Mouse (Mus musculus): ENCODE measurements around the gene Limd2.

DNA sequence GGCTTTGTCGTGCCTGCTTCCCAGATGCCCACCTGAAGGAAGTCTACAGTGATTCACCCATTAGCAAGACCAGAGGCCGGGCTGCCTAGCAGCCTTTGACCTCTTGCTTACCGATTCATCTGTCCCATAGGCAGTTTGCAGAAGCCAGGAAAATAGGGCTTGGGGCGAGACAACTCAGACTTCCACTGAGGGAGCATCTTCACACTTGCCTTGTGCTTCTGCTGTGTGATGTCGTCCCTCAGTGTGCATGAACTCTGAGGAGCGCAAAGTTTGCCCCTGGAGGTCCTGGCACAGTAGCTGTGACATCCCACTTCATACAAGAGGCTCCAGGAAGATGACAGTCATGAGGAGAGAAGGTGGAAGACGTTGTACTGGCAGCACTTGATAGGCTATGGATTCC is 3.5 kb downstream of the Limd2 start:
- TF ChIP-seq USF1 (IDR thresholded peaks at IDR 0.05; ENCODE audit: low read depth) (no peak), CTCF (IDR thresholded peaks at IDR 0.05; ENCODE audit: control insufficient read depth, insufficient read depth, insufficient read length) (no peak), MAX (IDR thresholded peaks at IDR 0.05) (no peak), CEBPB (IDR thresholded peaks at IDR 0.05; ENCODE audit: low read depth) (no peak)
